Mouse (Mus musculus) midbrain, embryonic 16.5 days (tissue): ENCODE results near the gene Olfr324. TPM values are rescaled to one million over a fixed set of nuclear protein-coding genes. Genes with fewer than 3 reads are reported as not detected.

Source experiments
- ATAC-seq: fragments of 200-750 bp; cut with Nextera tagmentation; 2 replicates; pipeline ENCODE4 v1.8.0; 2017; ENCODE audit warnings: moderate TSS enrichment
- H3K27ac ChIP-seq: fragments of 300-500 bp; sonication (generic); 2 replicates; pipeline ENCODE4 v1.5.1; 2014; ENCODE audit warnings: mild to moderate bottlenecking, low read length, mixed read lengths
- H3K27me3 ChIP-seq: fragments of 300-500 bp; sonication (generic); 2 replicates; pipeline ENCODE4 v1.6.1; 2014; ENCODE audit warnings: low read depth, low read length, mixed read lengths; ENCODE audit not compliant: control insufficient read depth, insufficient read depth
- H3K36me3 ChIP-seq: fragments of 300-500 bp; sonication (generic); 2 replicates; pipeline ENCODE4 v1.6.1; 2014; ENCODE audit warnings: mild to moderate bottlenecking, low read length, moderate library complexity, mixed read lengths; ENCODE audit not compliant: control insufficient read depth, insufficient read depth
- H3K4me1 ChIP-seq: fragments of 300-500 bp; sonication (generic); 2 replicates; pipeline ENCODE4 v1.6.1; 2014; ENCODE audit warnings: mild to moderate bottlenecking, low read length, mixed read lengths; ENCODE audit not compliant: control insufficient read depth, insufficient read depth
- H3K4me2 ChIP-seq: fragments of 300-500 bp; sonication (generic); 2 replicates; pipeline ENCODE4 v1.6.1; 2014; ENCODE audit warnings: mild to moderate bottlenecking, low read length, mixed read lengths
- H3K4me3 ChIP-seq: fragments of 300-500 bp; sonication (generic); 2 replicates; pipeline ENCODE4 v1.5.1; 2014; ENCODE audit warnings: low read depth, mild to moderate bottlenecking, low read length, moderate library complexity, mixed read lengths
- H3K9ac ChIP-seq: fragments of 300-500 bp; sonication (generic); 2 replicates; pipeline ENCODE4 v1.6.1; 2014; ENCODE audit warnings: low read depth, low read length, mixed read lengths
- H3K9me3 ChIP-seq: fragments of 300-500 bp; sonication (generic); replicated peaks from 2 replicates; pipeline ENCODE4 v1.6.1; 2014; ENCODE audit warnings: mild to moderate bottlenecking, low read length, mixed read lengths; ENCODE audit not compliant: control insufficient read depth, poor library complexity, severe bottlenecking
- WGBS: fragments of 180-500 bp; shearing (Covaris S2); extraction: QIAGEN DNeasy Blood & Tissue Kit; methylation state at CpG from one replicate; pipeline ENCODE4 v1.1.7; 2014; 5-methylcytosine and 5-hydroxymethylcytosine counted together
- polyA plus RNA-seq: library from polyadenylated mRNA; unstranded; fragments of >200 nt; fragmentation: Nextera tagmentation; extraction: Ambion mirVana; gene quantifications from 2 replicates; pipeline ENCODE4 v1.2.1, GENCODE M21; 2015

The Olfr324 gene
- polyA plus RNA-seq, 1 experiment from 2014 or later = 0.10 TPM

DNA sequence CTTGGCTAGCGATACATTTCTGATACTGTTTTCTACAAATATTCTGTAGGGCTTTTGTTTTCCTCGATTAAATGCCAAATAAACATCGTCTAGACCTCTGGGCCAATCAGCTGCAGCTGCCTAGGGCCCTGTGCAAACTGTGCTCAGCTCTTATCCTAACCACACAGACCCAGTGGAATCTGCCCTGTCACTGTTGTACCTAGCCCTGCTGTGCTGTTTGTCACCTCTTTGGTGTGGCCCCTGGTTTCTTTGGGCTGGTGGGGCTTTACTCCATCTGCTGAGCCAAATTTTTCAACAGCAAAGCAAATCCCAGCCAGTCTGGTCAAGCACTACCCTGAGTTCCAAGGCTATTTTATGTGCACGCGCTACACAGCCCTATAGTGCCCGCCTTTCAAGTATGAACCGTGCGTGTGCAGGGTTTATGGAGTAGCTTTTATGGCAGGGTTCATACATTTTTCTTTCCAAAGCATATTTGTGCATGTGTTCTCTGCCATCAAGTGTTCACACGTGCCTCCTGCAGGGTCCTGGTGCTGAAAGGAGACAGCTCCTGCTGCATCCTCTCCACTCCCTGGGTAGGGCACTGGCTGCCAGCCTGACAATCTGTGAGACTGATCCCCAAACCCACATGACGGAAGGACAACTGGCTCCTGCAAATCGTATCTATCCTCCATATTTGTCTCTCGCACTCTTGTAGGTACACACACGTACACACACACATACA, 46.9 kb downstream of the Olfr324 start:
- H3K36me3 ChIP-seq = no peaks in the 10 kb centered on the region
- ATAC-seq = no peak
- WGBS = 87% methylated on average over 13 of the region's 13 CpGs

DNA sequence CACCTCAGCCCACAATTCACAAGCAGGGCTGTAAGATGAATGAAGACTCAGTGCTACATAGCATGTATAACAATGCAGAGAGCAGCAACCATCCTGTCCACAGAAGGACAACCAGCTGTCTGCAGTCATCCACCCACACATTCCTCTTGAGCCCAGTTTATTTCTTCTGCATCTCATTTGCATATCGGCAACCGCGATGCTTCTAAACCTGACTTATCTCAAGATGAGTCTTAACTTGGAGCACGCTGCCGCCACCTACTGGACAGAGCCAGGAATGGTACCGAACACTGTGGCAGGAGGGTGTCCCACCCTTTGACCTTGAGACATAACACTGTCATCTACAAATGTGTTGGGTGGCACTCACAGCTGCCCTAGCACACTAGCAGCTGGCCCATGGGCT, 48.4 kb downstream of the Olfr324 start:
- 37% methylated on average over 6 of the region's 6 CpGs for WGBS
- Histone ChIP-seq H3K4me3 (no peak overlapping the region), H3K9me3 (no peaks in the 10 kb centered on the region), H3K4me1 (peaks cover 8% of the 10 kb centered on the region; the same call in 1 of the 2 replicates), H3K4me2 (no peak overlapping the region), H3K27ac (no peak overlapping the region), H3K27me3 (no peaks in the 10 kb centered on the region), H3K9ac (no peak overlapping the region), H3K36me3 (no peaks in the 10 kb centered on the region)
- ATAC-seq = no peak

More for the DNA sequence above, 46.9 kb downstream of the Olfr324 start:
- H3K27ac ChIP-seq = no peak overlapping the region
- no peaks in the 10 kb centered on the region for H3K27me3 ChIP-seq
- peaks cover 8% of the 10 kb centered on the region; the same call in 1 of the 2 replicates for H3K4me1 ChIP-seq
- no peaks in the 10 kb centered on the region for H3K9me3 ChIP-seq
- H3K4me2 ChIP-seq = no peak overlapping the region
- H3K4me3 ChIP-seq = no peak overlapping the region
- no peak overlapping the region for H3K9ac ChIP-seq

Other genes starting within 250 kb of the Olfr324 start
- gene Lypd8, start 216.1 kb upstream of the Olfr324 start, polyA plus RNA-seq = not detected in 2 replicates
- gene 1810065E05Rik, start 174.0 kb upstream of the Olfr324 start, polyA plus RNA-seq = not detected in 2 replicates
- not detected in 2 replicates for gene Gm12253, start 162.6 kb upstream of the Olfr324 start, polyA plus RNA-seq
- not detected in 2 replicates for gene Lypd9, start 142.2 kb upstream of the Olfr324 start, polyA plus RNA-seq
- not detected in 2 replicates for gene Olfr30, start 132.8 kb upstream of the Olfr324 start, polyA plus RNA-seq
- not detected in 2 replicates for gene Olfr332, start 102.6 kb upstream of the Olfr324 start, polyA plus RNA-seq
- gene Olfr331, start 92.5 kb upstream of the Olfr324 start, polyA plus RNA-seq = not detected in 2 replicates
- gene Olfr330, start 60.3 kb upstream of the Olfr324 start, polyA plus RNA-seq = not detected in 2 replicates
- gene Olfr329-ps, start 48.7 kb upstream of the Olfr324 start, polyA plus RNA-seq = not detected in 2 replicates
- gene Olfr328, start 39.5 kb upstream of the Olfr324 start, polyA plus RNA-seq = 0.07 TPM in 1 of 2 replicates, not detected in the other
- gene Olfr224, start 24.6 kb upstream of the Olfr324 start, polyA plus RNA-seq = not detected in 2 replicates
- not detected in 2 replicates for gene Olfr325, start 17.4 kb upstream of the Olfr324 start, polyA plus RNA-seq
- gene 2210407C18Rik, start 21.0 kb downstream of the Olfr324 start, polyA plus RNA-seq = not detected in 2 replicates
- not detected in 2 replicates for gene Olfr323, start 35.4 kb downstream of the Olfr324 start, polyA plus RNA-seq
- 0.15 and 0.19 TPM in 2 replicates for gene Trim58, start 45.4 kb downstream of the Olfr324 start, polyA plus RNA-seq
- gene Olfr322, start 63.7 kb downstream of the Olfr324 start, polyA plus RNA-seq = not detected in 2 replicates
- gene Olfr320, start 86.0 kb downstream of the Olfr324 start, polyA plus RNA-seq = not detected in 2 replicates
- gene Olfr319, start 104.0 kb downstream of the Olfr324 start, polyA plus RNA-seq = not detected in 2 replicates
- gene Olfr318, start 128.9 kb downstream of the Olfr324 start, polyA plus RNA-seq = not detected in 2 replicates
- gene Olfr317, start 144.1 kb downstream of the Olfr324 start, polyA plus RNA-seq = 0.10 and 0.13 TPM in 2 replicates
- gene Olfr316, start 157.6 kb downstream of the Olfr324 start, polyA plus RNA-seq = not detected in 2 replicates
- gene Olfr315, start 178.1 kb downstream of the Olfr324 start, polyA plus RNA-seq = not detected in 2 replicates
- gene Olfr314, start 187.8 kb downstream of the Olfr324 start, polyA plus RNA-seq = not detected in 2 replicates
- 13.6 and 15.3 TPM in 2 replicates for gene Fam183b, start 206.8 kb downstream of the Olfr324 start, polyA plus RNA-seq
- gene Olfr313, start 219.9 kb downstream of the Olfr324 start, polyA plus RNA-seq = not detected in 2 replicates
- not detected in 2 replicates for gene Olfr312, start 234.1 kb downstream of the Olfr324 start, polyA plus RNA-seq
- gene Olfr311, start 244.1 kb downstream of the Olfr324 start, polyA plus RNA-seq = not detected in 2 replicates